Mouse (Mus musculus) stomach, postnatal 0 days (tissue): Measurements from ENCODE around the gene Ano2.

Experiments used
- CTCF ChIP-seq: IDR thresholded peaks from 2 replicates; pipeline ENCODE4 v1.5.1; 2016; ENCODE audit warnings: antibody characterized with exemption, low read depth, mild to moderate bottlenecking, moderate library complexity
- EP300 ChIP-seq: optimal IDR thresholded peaks from 2 replicates; pipeline ENCODE3; 2016; ENCODE audit warnings: antibody characterized with exemption

DNA sequence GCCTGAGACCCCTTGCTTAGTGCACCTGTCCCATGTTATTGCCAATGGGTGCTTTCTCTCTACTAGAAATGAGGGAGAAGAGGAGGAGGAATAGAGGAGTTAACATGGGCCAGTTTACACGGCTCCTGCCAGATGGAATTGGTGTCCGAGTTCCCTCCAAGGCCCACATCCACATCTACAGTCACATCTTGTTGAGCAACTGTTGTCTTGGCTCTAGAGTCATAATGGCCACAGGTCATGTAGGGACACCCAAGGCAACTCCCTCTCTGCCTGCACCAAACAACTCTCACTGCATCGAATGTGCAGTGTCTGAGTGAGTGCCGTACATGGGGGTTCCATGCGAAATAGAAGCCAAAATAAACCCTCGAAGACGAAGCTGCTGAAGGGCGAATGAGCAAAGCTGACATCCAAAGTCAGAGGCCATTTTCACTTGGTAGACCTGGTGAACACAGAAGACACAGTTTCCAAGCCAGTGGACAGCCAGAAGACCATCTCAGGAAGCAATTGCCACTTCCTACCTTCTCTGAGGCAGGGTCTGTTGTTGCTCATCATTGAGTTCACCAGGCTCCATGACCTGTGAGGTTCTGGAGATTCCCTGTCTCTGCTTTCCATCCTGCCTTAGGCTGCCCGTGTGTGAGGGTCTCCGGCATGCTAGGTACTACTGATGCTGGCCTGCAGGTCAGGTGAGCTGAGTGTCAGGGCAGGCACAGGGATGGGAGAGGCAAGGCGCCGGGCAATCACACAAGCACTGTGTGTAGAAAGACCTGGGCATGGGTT lies 398.5 kb downstream of the Ano2 start:
- TF ChIP-seq CTCF: no peak
- TF ChIP-seq EP300: no peak
